Mouse (Mus musculus) right cerebral cortex, postnatal 25 days (tissue): ENCODE data around the gene Aass.

ENCODE experiments used
- DNase-seq: peaks from one replicate; pipeline ENCODE4 v3.0.0; 2022

Aass gene

GRCm38 (mm10) chr6:23048836-23049235 is 84.0 kb downstream of the Aass start:
- no peak for DNase-seq

GRCm38 (mm10) chr6:23028251-23028650 is 104.5 kb downstream of the Aass start:
- DNase-seq, result no peak
